Mouse (Mus musculus): ENCODE results near the gene Sdf2. TPM values are rescaled to one million over a fixed set of nuclear protein-coding genes. Genes with fewer than 3 reads are reported as not detected.

Gene Sdf2
- polyA plus RNA-seq, 1 experiment from 2014 or later = 107 TPM

DNA sequence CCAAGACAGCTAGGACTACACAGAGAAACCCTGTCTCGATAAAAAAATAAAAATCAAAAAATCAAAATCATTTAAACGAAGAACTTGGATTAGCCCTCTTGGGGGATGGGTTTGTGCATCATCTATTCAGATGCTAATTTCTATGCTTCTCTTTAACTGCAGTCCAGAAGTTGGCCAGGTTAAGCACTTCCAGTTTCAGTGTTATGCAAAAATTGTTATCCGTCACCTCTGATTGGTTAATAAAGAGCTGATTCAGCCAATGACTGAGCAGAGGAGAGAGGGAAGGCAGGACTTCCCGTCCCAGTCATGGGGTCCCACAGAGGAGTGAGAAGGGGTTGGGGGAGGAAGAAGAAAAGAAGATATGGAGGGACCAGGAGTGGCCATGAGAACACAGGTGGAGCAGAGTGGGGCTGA lies 2.2 kb downstream of the Sdf2 start:
- no peak overlapping the region for H3K9ac ChIP-seq (replicated peaks; ENCODE audit: low read depth, low read length)
- no peak for ATAC-seq (ENCODE audit: low read depth)
- no peaks in the 10 kb centered on the region for H3K9me3 ChIP-seq (ENCODE audit: control insufficient read depth, low read length)
- peaks cover 20% of the 10 kb centered on the region for H3K4me1 ChIP-seq (ENCODE audit: control insufficient read depth, insufficient read depth, low read length)
- 66% methylated on average over 4 of the region's 4 CpGs for WGBS
- no peak overlapping the region for H3K27ac ChIP-seq (ENCODE audit: low read depth, low read length)
- H3K4me2 ChIP-seq (ENCODE audit: low read depth, low read length) = peak overlapping the region; percentile 8; the same call in 1 of the 2 replicates
- no peaks in the 10 kb centered on the region for H3K27me3 ChIP-seq (ENCODE audit: control insufficient read depth, insufficient read depth, low read length)
- H3K4me3 ChIP-seq (ENCODE audit: low read depth, low read length) = no peak overlapping the region
- H3K36me3 ChIP-seq (ENCODE audit: control insufficient read depth, insufficient read depth, low read length) = peaks cover 12% of the 10 kb centered on the region; the same call in 1 of the 2 replicates

DNA sequence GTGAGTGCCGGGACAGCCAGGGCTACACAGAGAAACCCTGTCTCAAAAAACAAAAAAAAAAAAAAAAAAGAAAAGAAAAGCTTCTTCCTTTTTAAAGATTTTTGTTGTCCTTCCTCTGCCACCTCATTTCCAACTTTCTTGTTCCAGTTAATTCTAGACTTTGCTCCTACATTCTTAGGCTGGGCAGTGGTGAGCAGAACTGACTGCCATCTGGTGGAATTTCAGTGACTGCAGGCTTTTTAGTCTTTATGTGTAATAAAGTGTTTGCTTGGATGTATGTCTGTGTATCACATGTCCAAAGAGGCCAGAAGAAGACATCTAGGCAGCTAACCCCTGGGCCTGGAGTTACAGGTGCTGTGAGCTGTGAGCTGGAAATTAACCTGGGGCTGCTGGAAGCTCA lies 11.1 kb downstream of the Sdf2 start:
- H3K4me1 ChIP-seq (ENCODE audit: control insufficient read depth, insufficient read depth, low read length) = no peaks in the 10 kb centered on the region
- 100% methylated on average over 1 of the region's 1 CpGs for WGBS
- ATAC-seq (ENCODE audit: low read depth) = no peak
- no peak overlapping the region for H3K9ac ChIP-seq (replicated peaks; ENCODE audit: low read depth, low read length)
- H3K9me3 ChIP-seq (ENCODE audit: control insufficient read depth, low read length) = no peaks in the 10 kb centered on the region
- H3K4me2 ChIP-seq (ENCODE audit: low read depth, low read length) = no peak overlapping the region
- no peaks in the 10 kb centered on the region; the same call in 1 of the 2 replicates for H3K27me3 ChIP-seq (ENCODE audit: control insufficient read depth, insufficient read depth, low read length)
- peaks cover 21% of the 10 kb centered on the region for H3K36me3 ChIP-seq (ENCODE audit: control insufficient read depth, insufficient read depth, low read length)
- H3K4me3 ChIP-seq (ENCODE audit: low read depth, low read length) = no peak overlapping the region
- H3K27ac ChIP-seq (ENCODE audit: low read depth, low read length) = no peak overlapping the region

DNA sequence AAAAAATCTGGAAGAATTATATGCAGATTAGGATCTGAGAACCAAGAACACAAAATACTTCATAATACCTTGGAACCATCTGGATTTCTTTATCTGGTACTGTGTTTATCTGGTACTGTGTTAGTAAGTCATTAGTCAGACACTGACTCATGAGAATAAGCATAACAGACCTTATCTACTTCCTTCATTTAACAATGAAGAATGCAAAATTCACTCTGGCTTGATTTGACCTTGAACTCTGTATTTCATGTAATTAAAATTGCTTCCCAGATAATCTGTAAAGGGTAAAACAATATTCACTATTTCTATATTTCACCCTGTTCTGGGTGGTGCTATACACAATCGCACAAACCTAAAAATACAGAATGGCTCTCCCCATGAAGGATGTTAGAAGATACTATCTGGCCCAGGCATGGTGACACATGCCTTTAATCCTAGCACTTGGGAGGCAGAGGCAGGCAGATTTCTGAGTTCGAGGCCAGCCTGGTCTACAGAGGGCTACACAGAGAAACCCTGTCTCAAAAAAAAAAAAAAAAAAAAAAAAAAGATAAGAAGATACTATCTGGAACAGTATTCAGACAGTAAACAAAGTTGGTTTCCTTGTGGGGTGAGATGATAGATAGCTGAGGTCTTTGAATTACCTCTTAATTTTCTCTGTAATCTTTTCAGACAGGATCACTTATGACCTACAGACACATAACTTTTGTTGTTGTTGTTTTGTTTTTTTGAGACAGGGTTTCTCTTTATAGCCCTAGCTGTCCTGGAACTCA lies 15.1 kb downstream of the Sdf2 start:
- Histone ChIP-seq H3K4me2 (ENCODE audit: low read depth, low read length) (peak overlapping the region; percentile 73), H3K27ac (ENCODE audit: low read depth, low read length) (no peak overlapping the region), H3K36me3 (ENCODE audit: control insufficient read depth, insufficient read depth, low read length) (peaks cover 19% of the 10 kb centered on the region), H3K9me3 (ENCODE audit: control insufficient read depth, low read length) (no peaks in the 10 kb centered on the region), H3K4me3 (ENCODE audit: low read depth, low read length) (peak overlapping the region; percentile 84), H3K4me1 (ENCODE audit: control insufficient read depth, insufficient read depth, low read length) (no peaks in the 10 kb centered on the region), H3K9ac (replicated peaks; ENCODE audit: low read depth, low read length) (no peak overlapping the region), H3K27me3 (ENCODE audit: control insufficient read depth, insufficient read depth, low read length) (no peaks in the 10 kb centered on the region; the same call in 1 of the 2 replicates)
- no peak for ATAC-seq (ENCODE audit: low read depth)
- WGBS = 93% methylated on average over 2 of the region's 2 CpGs

DNA sequence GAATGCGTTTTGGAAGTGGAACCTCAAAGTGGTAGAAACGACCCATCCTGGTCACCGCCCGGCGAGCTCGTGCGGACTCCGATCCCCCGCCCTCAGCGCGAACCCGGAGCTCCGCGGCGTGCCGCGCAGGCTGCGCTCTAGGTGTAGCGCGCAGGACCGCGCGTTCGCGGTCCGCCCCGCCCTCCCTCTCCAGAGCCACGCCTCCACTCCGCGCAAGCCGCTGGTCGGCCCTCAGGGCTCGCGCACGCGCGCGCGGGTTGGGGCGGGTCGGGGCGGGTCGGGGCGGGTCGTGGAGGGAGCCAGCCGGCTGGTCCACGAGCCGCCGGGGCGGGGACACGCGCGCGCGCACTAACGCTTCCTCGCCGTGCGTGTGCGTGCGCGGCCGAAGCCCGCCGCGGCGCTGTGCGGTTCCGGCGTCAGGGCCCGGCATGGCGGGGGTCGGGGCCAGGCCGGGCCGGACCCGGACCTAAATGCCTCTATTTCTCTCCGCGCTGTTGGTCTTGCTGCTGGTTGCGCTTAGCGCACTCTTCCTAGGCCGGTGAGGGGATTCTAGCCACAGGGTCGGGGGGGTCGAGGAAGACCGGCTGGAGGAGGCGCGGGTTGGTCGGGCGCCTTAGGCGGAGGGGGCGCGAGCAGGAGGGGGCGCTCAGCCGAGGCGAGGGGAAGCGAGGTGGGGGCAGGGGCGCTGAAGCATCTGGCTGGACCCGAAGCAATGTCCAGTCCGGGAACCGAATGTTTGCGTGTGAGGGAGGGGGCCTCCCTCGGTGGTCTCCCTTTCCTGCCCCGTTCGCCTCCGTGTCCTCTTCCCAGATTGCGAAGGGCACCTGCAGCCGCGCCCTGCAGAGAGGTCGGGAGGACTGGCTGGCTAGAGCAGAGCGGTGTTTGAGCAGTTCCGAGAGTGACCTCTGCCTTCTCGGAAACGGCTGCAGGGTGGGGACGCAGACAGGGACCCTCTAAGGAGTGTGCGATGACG lies 16.1 kb downstream of the Sdf2 start, which contains the start of gene 2610507B11Rik:
2610507B11Rik (plus strand) TSS at position 373 of the 973 bp plus-strand sequence.
- Histone ChIP-seq H3K27ac (ENCODE audit: low read depth, low read length) (peak within 1 kb of the TSS; percentile 82), H3K9ac (replicated peaks; ENCODE audit: low read depth, low read length) (peak within 1 kb of the TSS; percentile 73), H3K36me3 (ENCODE audit: control insufficient read depth, insufficient read depth, low read length) (peaks cover 27% of the 10 kb centered on the region), H3K27me3 (ENCODE audit: control insufficient read depth, insufficient read depth, low read length) (no peaks in the 10 kb centered on the region; the same call in 1 of the 2 replicates), H3K9me3 (ENCODE audit: control insufficient read depth, low read length) (no peaks in the 10 kb centered on the region), H3K4me3 (ENCODE audit: low read depth, low read length) (peak within 1 kb of the TSS; percentile 84), H3K4me1 (ENCODE audit: control insufficient read depth, insufficient read depth, low read length) (no peaks in the 10 kb centered on the region), H3K4me2 (ENCODE audit: low read depth, low read length) (peak within 1 kb of the TSS; percentile 73)
- under 1% methylated on average over 82 of the region's 115 CpGs for WGBS
- ATAC-seq (ENCODE audit: low read depth) = peak; percentile 96

GRCm38 (mm10) chr11:78262550-78262949 lies 17.0 kb downstream of the Sdf2 start:
- H3K4me3 ChIP-seq (ENCODE audit: low read depth, low read length) = peak overlapping the region; percentile 84
- H3K27me3 ChIP-seq (ENCODE audit: control insufficient read depth, insufficient read depth, low read length) = no peaks in the 10 kb centered on the region; the same call in 1 of the 2 replicates
- no peak overlapping the region for H3K27ac ChIP-seq (ENCODE audit: low read depth, low read length)
- no peak overlapping the region for H3K9ac ChIP-seq (replicated peaks; ENCODE audit: low read depth, low read length)
- ATAC-seq (ENCODE audit: low read depth) = no peak
- peaks cover 35% of the 10 kb centered on the region for H3K36me3 ChIP-seq (ENCODE audit: control insufficient read depth, insufficient read depth, low read length)
- 5% methylated on average over 8 of the region's 8 CpGs for WGBS
- no peaks in the 10 kb centered on the region for H3K9me3 ChIP-seq (ENCODE audit: control insufficient read depth, low read length)
- peak overlapping the region; percentile 73 for H3K4me2 ChIP-seq (ENCODE audit: low read depth, low read length)
- no peaks in the 10 kb centered on the region for H3K4me1 ChIP-seq (ENCODE audit: control insufficient read depth, insufficient read depth, low read length)

- Histone ChIP-seq H3K36me3 (ENCODE audit: control insufficient read depth, insufficient read depth, low read length) (peaks cover 61% of the 10 kb centered on the region), H3K4me2 (ENCODE audit: low read depth, low read length) (no peak overlapping the region), H3K27ac (ENCODE audit: low read depth, low read length) (no peak overlapping the region), H3K9ac (replicated peaks; ENCODE audit: low read depth, low read length) (no peak overlapping the region), H3K27me3 (ENCODE audit: control insufficient read depth, insufficient read depth, low read length) (no peaks in the 10 kb centered on the region; the same call in 1 of the 2 replicates), H3K4me3 (ENCODE audit: low read depth, low read length) (no peak overlapping the region), H3K9me3 (ENCODE audit: control insufficient read depth, low read length) (no peaks in the 10 kb centered on the region), H3K4me1 (ENCODE audit: control insufficient read depth, insufficient read depth, low read length) (no peaks in the 10 kb centered on the region)
- ATAC-seq (ENCODE audit: low read depth) = no peak
- WGBS = 95% methylated on average over 6 of the region's 6 CpGs
Observed at GRCm38 (mm10) chr11:78265571-78265970, 20.0 kb downstream of the Sdf2 start.

GRCm38 (mm10) chr11:78271986-78272385 lies 26.4 kb downstream of the Sdf2 start:
- no peak overlapping the region for H3K4me3 ChIP-seq (ENCODE audit: low read depth, low read length)
- no peak overlapping the region for H3K27ac ChIP-seq (ENCODE audit: low read depth, low read length)
- 81% methylated on average over 13 of the region's 13 CpGs for WGBS
- peaks cover 85% of the 10 kb centered on the region for H3K36me3 ChIP-seq (ENCODE audit: control insufficient read depth, insufficient read depth, low read length)
- H3K27me3 ChIP-seq (ENCODE audit: control insufficient read depth, insufficient read depth, low read length) = no peaks in the 10 kb centered on the region
- no peak overlapping the region for H3K4me2 ChIP-seq (ENCODE audit: low read depth, low read length)
- H3K4me1 ChIP-seq (ENCODE audit: control insufficient read depth, insufficient read depth, low read length) = no peaks in the 10 kb centered on the region
- H3K9ac ChIP-seq (replicated peaks; ENCODE audit: low read depth, low read length) = no peak overlapping the region
- H3K9me3 ChIP-seq (ENCODE audit: control insufficient read depth, low read length) = no peaks in the 10 kb centered on the region
- no peak for ATAC-seq (ENCODE audit: low read depth)

DNA sequence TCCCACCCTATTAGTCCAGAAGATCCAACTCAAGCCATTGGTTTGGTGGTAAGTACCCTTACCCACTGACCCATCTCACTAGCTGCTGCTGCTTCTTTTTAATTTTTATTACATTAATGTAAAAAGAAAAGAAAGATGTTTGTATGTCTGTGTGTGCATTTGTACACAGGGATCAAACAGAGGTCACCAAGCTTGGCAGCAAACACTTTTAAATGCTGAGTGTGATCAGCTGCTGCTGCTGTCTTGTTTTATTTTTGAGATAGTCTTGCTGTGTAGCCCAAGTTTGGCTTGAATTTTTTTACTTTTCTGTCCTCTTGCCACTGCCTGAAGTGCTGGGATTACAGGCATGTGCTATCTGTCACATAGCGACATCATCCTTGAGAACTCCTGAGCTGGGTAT lies 30.1 kb downstream of the Sdf2 start:
- Histone ChIP-seq H3K4me2 (ENCODE audit: low read depth, low read length) (no peak overlapping the region), H3K9ac (replicated peaks; ENCODE audit: low read depth, low read length) (no peak overlapping the region), H3K9me3 (ENCODE audit: control insufficient read depth, low read length) (no peaks in the 10 kb centered on the region), H3K27ac (ENCODE audit: low read depth, low read length) (no peak overlapping the region), H3K36me3 (ENCODE audit: control insufficient read depth, insufficient read depth, low read length) (peaks cover 88% of the 10 kb centered on the region), H3K27me3 (ENCODE audit: control insufficient read depth, insufficient read depth, low read length) (no peaks in the 10 kb centered on the region), H3K4me1 (ENCODE audit: control insufficient read depth, insufficient read depth, low read length) (no peaks in the 10 kb centered on the region), H3K4me3 (ENCODE audit: low read depth, low read length) (no peak overlapping the region)
- no peak for ATAC-seq (ENCODE audit: low read depth)
- WGBS = 95% methylated on average over 1 of the region's 1 CpGs
